Mouse (Mus musculus) stomach, postnatal 0 days (tissue): ENCODE results near the gene Pdhx.

Experiments used
- CTCF ChIP-seq: IDR thresholded peaks from 2 replicates; pipeline ENCODE4 v1.5.1; 2016; ENCODE audit warnings: antibody characterized with exemption, low read depth, mild to moderate bottlenecking, moderate library complexity
- EP300 ChIP-seq: optimal IDR thresholded peaks from 2 replicates; pipeline ENCODE3; 2016; ENCODE audit warnings: antibody characterized with exemption

DNA sequence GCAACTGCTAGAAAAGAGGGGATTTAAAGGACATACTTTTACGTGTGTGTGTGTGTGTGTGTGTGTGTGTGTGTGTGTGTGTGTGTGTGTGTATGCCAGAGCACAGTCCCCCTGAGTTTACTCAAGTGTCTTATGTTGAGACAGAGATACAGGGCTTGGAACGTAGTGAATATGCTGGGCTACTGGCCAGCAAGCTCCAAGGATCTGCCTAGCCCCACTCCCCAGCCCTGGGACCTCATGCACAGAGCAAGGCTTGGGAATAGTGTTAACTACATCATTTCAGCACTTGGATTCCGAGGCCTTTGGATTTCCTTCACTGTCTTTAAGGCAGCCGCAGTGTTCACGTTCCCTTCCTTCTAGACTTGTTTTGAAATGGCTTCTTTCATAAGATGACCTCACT lies 29.3 kb upstream of the Pdhx start:
- TF ChIP-seq CTCF (no peak), EP300 (no peak)
